Mouse (Mus musculus): ENCODE results near the gene Filip1l.

Gene Filip1l

GRCm38 (mm10) chr16:57352751-57353150, at the start of gene Filip1l:
Filip1l (plus strand) TSS chr16:57353093.
- WGBS: 95% methylated on average over 6 of the region's 6 CpGs

DNA sequence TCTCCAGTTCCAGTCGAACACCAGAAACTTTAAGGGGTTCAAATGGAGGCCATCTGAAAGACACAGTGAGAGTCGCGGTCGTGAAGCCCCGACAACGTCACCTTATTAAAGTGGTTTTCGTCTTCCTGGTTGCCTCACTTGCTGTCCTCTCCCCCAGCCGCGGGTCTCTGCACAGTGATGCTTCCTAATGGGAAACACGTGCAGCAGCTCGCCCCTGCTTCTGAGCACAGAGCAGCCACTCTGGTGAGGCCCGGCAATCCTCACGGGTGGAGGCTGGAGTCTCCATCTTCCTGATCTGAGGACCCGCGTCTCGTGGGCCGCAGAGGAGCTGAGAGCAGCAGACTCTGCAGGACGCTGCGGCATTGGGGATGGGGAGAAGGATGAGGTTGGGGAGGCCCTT, 49.2 kb upstream of the Filip1l start:
- WGBS: 87% methylated on average over 19 of the region's 19 CpGs

- 73% methylated on average over 6 of the region's 6 CpGs for WGBS
These were observed 47.4 kb upstream of the Filip1l start for GRCm38 (mm10) chr16:57305463-57305862.

- 86% methylated on average over 2 of the region's 2 CpGs for WGBS
These were observed 40.8 kb upstream of the Filip1l start for GRCm38 (mm10) chr16:57312130-57312529.

DNA sequence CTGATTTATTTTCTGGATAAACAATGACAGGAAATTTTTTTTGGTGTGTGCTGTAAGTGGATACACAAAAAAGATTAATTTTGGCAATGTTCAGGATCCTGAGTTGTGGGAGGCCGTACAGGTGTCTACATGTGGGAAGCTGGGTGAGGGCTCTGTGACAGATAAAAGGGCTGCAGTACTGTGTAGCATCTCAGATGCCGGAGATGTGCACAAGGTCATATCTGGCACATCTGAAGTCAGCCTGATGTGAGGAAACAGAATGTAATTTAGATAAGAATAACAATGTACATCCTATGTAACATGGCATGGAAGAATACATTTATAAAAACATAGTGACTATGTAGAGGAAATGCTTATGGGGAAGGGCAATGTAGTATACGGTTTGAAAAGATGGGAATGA, 39.4 kb upstream of the Filip1l start:
- WGBS: 75% methylated on average over 3 of the region's 3 CpGs

DNA sequence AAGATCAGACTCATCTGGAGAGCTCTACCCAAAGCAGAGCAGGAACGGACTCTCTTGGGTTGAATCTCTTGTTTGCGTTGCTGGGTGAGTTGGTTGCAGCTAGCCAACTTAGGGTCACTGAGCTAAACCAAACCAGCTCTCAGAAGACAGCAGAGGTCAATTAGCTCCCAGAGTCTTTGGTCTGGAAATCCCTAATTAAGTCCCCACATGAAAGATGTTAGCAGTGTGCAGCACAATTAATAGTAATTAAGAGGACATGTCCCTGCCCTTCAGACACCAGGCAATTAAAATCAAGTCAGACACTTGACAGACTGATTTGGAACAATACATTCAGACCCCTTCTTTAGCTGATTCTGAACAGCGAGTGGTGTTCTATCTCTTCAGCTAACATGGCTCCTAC, 38.7 kb upstream of the Filip1l start:
- 72% methylated on average over 3 of the region's 3 CpGs for WGBS

DNA sequence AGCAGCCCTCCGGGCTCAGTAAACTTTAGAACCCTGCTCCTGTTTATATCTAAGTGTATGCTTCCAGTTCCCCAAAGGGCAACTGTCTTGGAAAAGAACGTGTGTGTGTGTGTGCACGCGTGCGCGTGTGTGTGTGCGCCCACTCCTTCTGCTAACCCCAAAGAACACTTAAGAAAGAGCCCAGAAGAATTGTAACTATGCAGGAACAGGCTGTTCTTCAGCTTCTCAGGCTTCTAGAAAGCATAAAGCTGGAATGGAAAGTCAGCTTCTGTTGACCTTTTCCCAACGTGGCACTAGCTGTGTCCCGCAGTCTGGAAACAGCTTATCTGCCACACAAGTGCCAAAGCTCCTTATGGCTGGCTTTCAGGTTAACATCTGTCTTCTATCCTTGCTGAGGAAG, 37.9 kb upstream of the Filip1l start:
- 82% methylated on average over 9 of the region's 9 CpGs for whole genome bisulfite sequencing

- 84% methylated on average over 4 of the region's 4 CpGs for WGBS
These were observed 35.8 kb upstream of the Filip1l start for GRCm38 (mm10) chr16:57317127-57317526.

DNA sequence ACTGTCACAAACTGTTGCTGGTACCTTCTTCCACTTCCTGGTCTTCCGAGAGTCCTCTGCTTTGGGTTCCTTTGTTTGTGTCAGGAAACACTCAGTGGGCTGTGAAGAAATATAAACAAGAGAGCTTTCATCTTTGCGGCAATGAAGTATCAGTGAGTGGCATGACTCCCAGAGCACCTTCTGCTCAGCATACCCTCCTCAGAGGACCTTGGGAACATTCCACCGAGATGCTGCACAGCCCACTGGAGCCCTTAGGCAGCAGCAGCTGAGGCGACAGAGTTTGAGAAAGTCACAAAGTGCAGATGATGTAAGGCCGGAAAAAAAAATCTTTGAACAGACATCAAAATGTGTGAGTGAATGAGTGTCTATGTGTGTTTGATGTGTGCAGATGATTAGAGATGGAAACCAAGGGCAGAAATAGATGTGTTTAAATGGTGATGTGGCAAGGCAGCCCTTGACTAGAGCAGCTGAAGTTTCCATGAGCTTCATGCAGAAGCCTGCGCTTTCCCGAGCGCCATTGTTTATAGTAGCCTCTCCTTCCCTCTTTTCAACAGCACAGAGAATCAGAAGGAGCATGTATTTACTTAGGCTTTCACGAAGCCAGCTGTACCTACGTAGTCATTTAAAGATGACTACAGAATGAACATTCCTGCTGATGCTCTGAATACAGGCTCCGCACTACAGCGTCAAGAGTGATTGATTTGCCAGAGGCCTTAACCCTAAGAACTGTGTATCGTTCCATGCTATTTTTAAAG, 34.8 kb upstream of the Filip1l start:
- WGBS: 71% methylated on average over 13 of the region's 13 CpGs

DNA sequence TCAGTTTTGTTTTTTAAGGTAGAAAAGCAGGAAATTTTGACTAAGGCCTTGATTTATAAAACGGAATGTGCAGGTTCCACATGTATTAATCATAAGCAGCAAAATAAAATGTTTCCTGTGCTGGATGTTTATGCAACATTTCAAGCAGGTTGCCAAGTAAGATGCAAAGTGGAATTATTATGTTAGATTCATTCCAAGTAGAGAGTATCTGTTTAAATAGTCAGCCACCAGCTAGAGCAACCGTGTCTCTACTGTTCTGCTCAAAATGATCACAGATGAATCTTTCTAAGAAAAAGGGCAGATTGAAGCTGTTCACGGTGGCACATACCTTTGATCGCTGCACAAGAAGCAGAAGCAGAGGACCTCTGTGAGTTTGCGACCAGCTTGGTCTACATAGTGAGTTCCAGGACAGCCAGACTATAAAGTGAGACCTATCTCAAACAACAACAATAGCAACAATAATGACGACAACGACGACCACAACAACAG, 34.2 kb upstream of the Filip1l start:
- 79% methylated on average over 8 of the region's 8 CpGs for WGBS

DNA sequence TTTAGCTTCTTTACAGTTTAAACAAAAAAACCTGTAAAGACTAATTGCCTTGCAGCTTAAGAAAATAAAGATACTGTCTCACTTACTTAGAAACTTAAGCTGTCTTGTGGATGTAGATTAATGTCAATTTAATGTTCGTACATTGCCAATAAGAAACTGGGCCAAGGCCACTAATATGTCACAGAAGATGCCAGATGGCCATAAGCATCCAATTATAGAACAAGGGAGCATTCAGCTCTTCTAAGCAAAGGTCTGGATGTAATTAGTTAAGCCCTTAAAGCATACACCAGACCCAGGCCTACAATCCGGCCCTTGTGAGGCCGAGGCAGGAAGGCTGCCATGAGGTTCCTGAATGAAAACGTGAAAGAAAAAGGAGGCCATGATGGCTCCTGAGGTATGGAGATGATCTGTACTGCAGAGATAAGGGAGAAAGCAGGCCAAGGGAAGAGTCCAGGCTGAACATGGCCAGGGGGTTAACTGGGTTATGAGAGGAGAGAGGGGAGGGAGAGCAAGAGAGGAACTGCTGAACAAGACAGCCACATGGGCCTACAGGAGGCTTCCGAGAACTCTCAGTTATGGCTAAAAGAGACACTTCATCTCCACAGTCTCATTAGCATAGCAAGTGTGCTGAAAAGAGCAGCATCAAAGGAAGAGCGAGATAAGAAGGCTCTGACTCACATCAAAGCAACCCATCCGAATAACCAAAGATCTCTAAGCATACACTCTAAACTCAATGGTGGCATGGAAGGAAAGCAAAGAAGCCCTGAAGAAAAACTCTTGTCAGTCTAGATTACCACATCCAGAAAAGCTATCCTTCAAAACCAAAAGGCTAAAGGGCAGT, 33.4 kb upstream of the Filip1l start:
- 80% methylated on average over 7 of the region's 7 CpGs for WGBS

- WGBS: 85% methylated on average over 7 of the region's 7 CpGs
These were observed 25.9 kb upstream of the Filip1l start for GRCm38 (mm10) chr16:57326996-57327395.

DNA sequence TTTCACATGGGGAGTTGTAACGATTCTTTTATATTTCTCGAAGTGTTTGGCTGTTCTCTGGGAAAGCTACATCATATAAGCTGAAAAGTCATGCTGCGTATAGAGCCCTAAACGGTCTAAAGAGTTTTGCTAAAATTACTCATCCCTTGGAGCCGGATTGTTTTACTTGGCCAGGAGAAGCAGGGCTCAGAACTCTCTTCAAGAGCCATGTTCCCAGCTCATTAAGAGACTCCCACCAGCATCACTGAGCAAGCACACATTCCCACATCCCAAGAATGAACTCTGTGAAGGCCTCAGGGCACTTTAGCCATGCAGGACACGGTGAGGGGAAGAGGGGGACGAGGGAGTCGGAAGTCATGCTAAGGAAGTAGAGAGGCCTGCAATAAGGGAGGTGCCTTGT, 23.9 kb upstream of the Filip1l start:
- 69% methylated on average over 8 of the region's 8 CpGs for WGBS

GRCm38 (mm10) chr16:57330111-57330510, 22.8 kb upstream of the Filip1l start:
- 83% methylated on average over 2 of the region's 2 CpGs for WGBS

- 89% methylated on average over 7 of the region's 7 CpGs for WGBS
These were observed 20.6 kb upstream of the Filip1l start for GRCm38 (mm10) chr16:57332301-57332700.

DNA sequence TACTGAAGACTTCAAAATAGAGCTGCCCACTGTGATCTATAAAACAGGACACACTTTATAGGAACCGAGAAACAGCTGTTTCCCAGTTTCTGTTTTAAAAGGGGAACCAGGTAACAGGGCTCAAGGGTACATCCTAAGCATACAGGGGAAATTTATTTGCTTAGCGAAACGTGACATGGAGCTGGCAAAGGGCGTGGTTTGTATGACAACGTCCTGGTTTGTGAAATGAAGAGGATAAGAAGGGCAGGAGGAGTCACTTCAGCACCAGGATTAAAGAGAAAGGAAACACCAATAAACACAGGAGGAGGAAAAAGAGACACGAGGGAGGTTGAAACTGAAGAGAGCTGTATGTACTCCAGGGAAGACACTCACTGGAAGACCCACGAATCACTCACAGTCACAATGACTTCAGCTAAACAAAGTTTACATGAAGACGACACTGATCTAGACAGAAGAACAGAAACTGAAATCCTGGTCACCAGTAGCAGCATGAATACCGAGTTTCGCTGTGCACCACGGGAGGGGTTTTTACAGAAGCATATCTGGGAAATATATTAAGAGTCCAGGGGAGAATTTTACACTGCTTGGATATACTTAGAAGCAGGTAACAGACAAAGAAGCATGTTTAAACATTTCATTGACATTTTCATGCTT, 16.0 kb upstream of the Filip1l start:
- 74% methylated on average over 11 of the region's 11 CpGs for WGBS

- WGBS: 87% methylated on average over 8 of the region's 8 CpGs
These were observed 12.9 kb upstream of the Filip1l start for GRCm38 (mm10) chr16:57339765-57340612.

GRCm38 (mm10) chr16:57340613-57340898, 12.3 kb upstream of the Filip1l start:
- 63% methylated on average over 5 of the region's 5 CpGs for WGBS

DNA sequence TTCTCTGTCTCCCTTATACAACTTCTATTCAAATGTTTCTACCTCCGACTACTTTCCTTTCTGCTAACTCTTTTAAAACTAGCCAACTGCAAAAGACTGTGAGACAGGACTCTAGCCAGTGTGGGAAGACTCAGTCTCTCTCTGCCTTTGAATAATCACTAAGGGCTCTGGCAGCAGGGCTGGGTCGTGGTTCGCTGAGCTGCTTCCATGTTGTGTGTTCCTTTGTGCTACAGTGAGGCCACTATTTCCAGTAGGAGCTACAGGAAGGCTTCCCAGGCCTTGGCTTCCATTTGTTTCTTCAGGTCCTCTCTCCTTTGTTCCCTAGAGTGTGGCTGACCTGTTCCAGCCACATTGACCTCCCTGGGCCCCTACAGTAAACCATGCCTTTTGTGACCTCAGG, 6.6 kb upstream of the Filip1l start:
- WGBS: 72% methylated on average over 3 of the region's 3 CpGs

DNA sequence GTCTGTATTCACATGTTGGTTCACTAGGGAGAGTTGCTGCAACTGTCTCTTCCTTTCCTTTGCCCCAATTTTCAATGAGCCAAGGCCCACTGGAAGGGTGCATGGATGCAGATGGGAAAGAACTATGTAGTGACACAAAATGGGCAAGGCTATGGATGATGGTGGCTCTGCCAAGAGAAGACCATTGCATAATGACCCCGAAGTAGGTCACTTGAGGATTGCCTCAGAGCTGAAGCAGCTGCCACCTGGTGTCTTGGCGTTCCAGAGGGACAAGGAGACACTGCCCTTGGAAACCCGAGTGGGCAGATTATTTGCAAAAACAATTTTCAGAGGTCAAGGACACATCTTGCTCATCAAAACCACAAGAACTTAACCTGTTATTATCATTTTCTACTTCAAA, 3.9 kb upstream of the Filip1l start:
- 84% methylated on average over 3 of the region's 3 CpGs for WGBS

- WGBS: 68% methylated on average over 3 of the region's 3 CpGs
These were observed 3.2 kb upstream of the Filip1l start for GRCm38 (mm10) chr16:57349689-57350088.

Measured in cerebral cortex, adult 2 months (tissue).